Comparison of ENCODE assay signal across 7 mouse cellular contexts in genomic region chr6:29467583-29468354, GRCm38 (mm10). TPM values are rescaled to one million over a fixed set of nuclear protein-coding genes. Genes with fewer than 3 reads are reported as not detected.
A peak's percentile ranks its signal among the peaks of the same experiment; 100 is the strongest.
DNase-seq lines count a peak whose midpoint lies in the region; ATAC-seq lines count a peak whose summit lies in the region.

TSS of gene Atp6v1f (plus strand) at chr6:29467718.

- 0 out of 2 replicates have a peak, but pooled peaks cover 2% of the 10 kb centered on the region for H3K4me1 ChIP-seq in intestine, embryonic 15.5 days (replicated peaks)
- H3K4me1 ChIP-seq in midbrain, embryonic 10.5 days, result peaks cover 13% of the 10 kb centered on the region

- no peaks in the 10 kb centered on the region for H3K9me3 ChIP-seq in intestine, embryonic 15.5 days
- no peaks in the 10 kb centered on the region for H3K9me3 ChIP-seq in midbrain, embryonic 10.5 days (replicated peaks)

- peak; percentile 95 for ATAC-seq in intestine, embryonic 15.5 days

- H3K4me3 ChIP-seq in intestine, embryonic 15.5 days (replicated peaks), result peak within 1 kb of the TSS; percentile 63
- peak within 1 kb of the TSS; percentile 69 for H3K4me3 ChIP-seq in midbrain, embryonic 10.5 days

- H3K27me3 ChIP-seq in intestine, embryonic 15.5 days (replicated peaks), result no peaks in the 10 kb centered on the region
- peaks cover 2% of the 10 kb centered on the region; the same call in 1 of the 2 replicates for H3K27me3 ChIP-seq in midbrain, embryonic 10.5 days (ENCODE audit: low read depth, poor library complexity, severe bottlenecking)

- peak within 1 kb of the TSS; percentile 65 for H3K27ac ChIP-seq in intestine, embryonic 15.5 days
- peak within 1 kb of the TSS; percentile 74 for H3K27ac ChIP-seq in midbrain, embryonic 10.5 days (replicated peaks)

- peaks cover 10% of the 10 kb centered on the region for H3K36me3 ChIP-seq in intestine, embryonic 15.5 days
- H3K36me3 ChIP-seq in midbrain, embryonic 10.5 days, result peaks cover 23% of the 10 kb centered on the region

- intact Hi-C loops in gastrocnemius, postnatal 36 days (cut with DNase I), result no loop called here
- intact Hi-C loops in left cerebral cortex, postnatal 25 days (cut with DNase I), result loop anchor here (10.0 kb wide), 1 partner anchor 303 kb away; the partner anchor contains the start of gene Rbm28

- DNase-seq in adrenal gland, adult 2 months, result peak; percentile 94
- DNase-seq in embryo, embryonic 11.5 days (ENCODE audit: low read depth, low spot score), result peak; percentile 91
- DNase-seq in gastrocnemius, postnatal 36 days, result peak; percentile 84 to 89
- peak; percentile 90 to 96 for DNase-seq in left cerebral cortex, postnatal 25 days (ENCODE audit: low spot score in 2 of 2)
- DNase-seq in midbrain, embryonic 10.5 days (ENCODE audit: low spot score), result peak; percentile 95
- peak; percentile 93 for DNase-seq in right cerebral cortex, postnatal 4 days

- H3K9ac ChIP-seq in intestine, embryonic 15.5 days, result peak within 1 kb of the TSS; percentile 62

- WGBS in intestine, embryonic 15.5 days, result under 1% methylated on average over 39 of the region's 39 CpGs
- under 1% methylated on average over 39 of the region's 39 CpGs for WGBS in midbrain, embryonic 10.5 days

- peak within 1 kb of the TSS; percentile 67 for H3K4me2 ChIP-seq in intestine, embryonic 15.5 days (replicated peaks)

RNA-seq across cellular contexts. Expression of gene Atp6v1f, which starts in this region (rescaled TPM):
- total RNA-seq in adrenal gland, adult 2 months (2021), result 100 to 1,000 TPM; 221 to 237 TPM
- 319 and 344 TPM in 2 replicates for polyA plus RNA-seq in adrenal gland, adult 2 months (2012; rRNA removed)
- total RNA-seq in gastrocnemius, postnatal 36 days (2021), result 100 to 1,000 TPM in 1 of 2 experiments, 10 to 100 TPM in 1; 94.2 to 103 TPM
- 294 and 331 TPM in 2 replicates for polyA plus RNA-seq in intestine, embryonic 15.5 days (2015; fragmentation: Nextera tagmentation; extraction: Ambion mirVana)
- 100 to 1,000 TPM; 250 to 257 TPM for total RNA-seq in left cerebral cortex, postnatal 25 days (2021)
- 202 and 219 TPM in 2 replicates for polyA plus RNA-seq in midbrain, embryonic 10.5 days (2016; fragmentation: Nextera tagmentation; extraction: Ambion mirVana)

Comparison
In these comparisons a context has a peak if more than half of its experiments do, and no peak if none do; other contexts are left out.
1. Peak in every context shown above with its lines: DNase-seq, ATAC-seq, H3K4me3 ChIP-seq and H3K27ac ChIP-seq.